Mouse (Mus musculus) G1E (cell line): ENCODE measurements around the gene Sdhaf1.

ENCODE experiments used
- CTCF ChIP-seq: IDR thresholded peaks from 2 replicates; pipeline ENCODE4 v1.5.1; 2012; ENCODE audit warnings: low read depth, low read length, inconsistent platforms, mixed read lengths
- GATA2 ChIP-seq: IDR thresholded peaks from 2 replicates; pipeline ENCODE4 v1.6.1; 2012; ENCODE audit warnings: low read depth, low read length, inconsistent platforms, borderline replicate concordance

DNA sequence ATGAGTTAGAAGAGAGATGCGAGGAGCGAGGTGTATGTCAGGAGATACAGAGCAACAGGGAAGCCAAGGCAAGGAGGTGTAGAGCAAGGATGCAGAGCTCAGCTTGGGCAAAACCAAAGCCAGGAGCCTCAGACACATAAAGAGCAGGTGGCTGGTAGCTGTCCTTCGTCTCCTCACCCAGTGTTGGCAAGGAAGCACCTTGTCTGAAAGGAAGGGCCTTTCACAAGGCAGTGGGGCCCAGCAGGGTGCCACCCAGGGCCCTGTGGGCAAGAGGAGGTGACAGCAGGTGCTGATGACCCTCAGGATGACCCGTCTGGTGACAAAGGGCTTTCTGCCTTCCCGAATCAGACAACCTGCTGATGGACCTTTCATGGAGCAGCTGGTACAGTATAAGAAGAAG is 10.9 kb upstream of the Sdhaf1 start:
- TF ChIP-seq CTCF (no peak), GATA2 (no peak)
